Comparison of ENCODE assay signal across 15 mouse cellular contexts in genomic region chr5:3500957-3501563, GRCm38 (mm10). TPM values are rescaled to one million over a fixed set of nuclear protein-coding genes. Genes with fewer than 3 reads are reported as not detected.
A peak's percentile ranks its signal among the peaks of the same experiment; 100 is the strongest.
DNase-seq lines count a peak whose midpoint lies in the region; ATAC-seq and TF ChIP-seq lines count a peak whose summit lies in the region.
"Had no signal": no experiment of that assay in that cellular context is flagged by ENCODE, and none has a peak within 500 bp of the region (broad histone marks: within the 10 kb centered on the region; RNA-seq: fewer than 3 reads in every experiment).

No protein-coding gene starts in this region.

- DNase-seq in kidney, postnatal 14 days = no peak
- peak; percentile 29 for DNase-seq in adipocyte (ENCODE audit: low spot score)
- no peak for DNase-seq in liver, embryonic 13.5 days
- no peak for DNase-seq in retina, embryonic 14.5 days (ENCODE audit: low spot score)
- DNase-seq in layer of hippocampus, postnatal 14 days (ENCODE audit: low spot score in 2 of 2) = no peak
- no peak for DNase-seq in cerebellum, adult 9-11 months
- DNase-seq: cerebellum, postnatal 14 days; lung, postnatal 14 days; right cerebral cortex, postnatal 4 days had no signal

- 58% methylated on average over 8 of the region's 8 CpGs for WGBS in kidney, embryonic 15.5 days
- 43% methylated on average over 8 of the region's 8 CpGs for WGBS in liver, embryonic 13.5 days (ENCODE audit: insufficient replicate concordance)

- H3K4me1 ChIP-seq in kidney, embryonic 15.5 days = peaks cover 25% of the 10 kb centered on the region
- H3K4me1 ChIP-seq in liver, embryonic 13.5 days (replicated peaks) = peaks cover 54% of the 10 kb centered on the region
- H3K4me1 ChIP-seq: midbrain, embryonic 12.5 days had no signal

- ATAC-seq in kidney, embryonic 15.5 days (replicated peaks; ENCODE audit: low FRiP score) = 0 out of 2 replicates have a peak, but pooled peaks have one; percentile 29
- no peak for ATAC-seq in liver, embryonic 13.5 days (ENCODE audit: low read depth)

- H3K79me3 ChIP-seq in C2C12 (ENCODE audit: low read depth) = peaks cover 27% of the 10 kb centered on the region

- H3K9ac ChIP-seq in kidney, embryonic 15.5 days = no peak overlapping the region
- no peak overlapping the region; the same call in 1 of the 2 replicates for H3K9ac ChIP-seq in liver, embryonic 13.5 days
- H3K9ac ChIP-seq: limb, embryonic 12.5 days; midbrain, embryonic 12.5 days had no signal

- H3K27ac ChIP-seq in kidney, embryonic 15.5 days = no peak overlapping the region
- peak overlapping the region; percentile 82 for H3K27ac ChIP-seq in liver, embryonic 13.5 days
- H3K27ac ChIP-seq: forebrain, embryonic 10.5 days; hindbrain, embryonic 10.5 days; limb, embryonic 12.5 days; midbrain, embryonic 12.5 days had no signal

- peak overlapping the region; percentile 15; the same call in 1 of the 2 replicates for H3K4me2 ChIP-seq in kidney, embryonic 15.5 days
- H3K4me2 ChIP-seq in liver, embryonic 13.5 days = peak overlapping the region; percentile 35; the same call in 1 of the 2 replicates
- H3K4me2 ChIP-seq: limb, embryonic 12.5 days; midbrain, embryonic 12.5 days had no signal

- peaks cover 68% of the 10 kb centered on the region for H3K79me2 ChIP-seq in C2C12 (ENCODE audit: control insufficient read depth, insufficient read depth)

- no peaks in the 10 kb centered on the region for H3K36me3 ChIP-seq in kidney, embryonic 15.5 days
- H3K36me3 ChIP-seq in C2C12 (ENCODE audit: control insufficient read depth, insufficient read depth) = peaks cover 22% of the 10 kb centered on the region
- no peaks in the 10 kb centered on the region for H3K36me3 ChIP-seq in liver, embryonic 13.5 days
- H3K36me3 ChIP-seq: forebrain, embryonic 10.5 days; hindbrain, embryonic 10.5 days; limb, embryonic 12.5 days; midbrain, embryonic 12.5 days had no signal

- no peaks in the 10 kb centered on the region for H3K9me3 ChIP-seq in kidney, embryonic 15.5 days (replicated peaks)
- H3K9me3 ChIP-seq in liver, embryonic 13.5 days (replicated peaks) = no peaks in the 10 kb centered on the region
- H3K9me3 ChIP-seq: forebrain, embryonic 10.5 days; hindbrain, embryonic 10.5 days; limb, embryonic 12.5 days; midbrain, embryonic 12.5 days had no signal

- H3K4me3 ChIP-seq in kidney, embryonic 15.5 days (replicated peaks) = no peak overlapping the region
- H3K4me3 ChIP-seq in C2C12 (ENCODE audit: insufficient read depth, poor library complexity, severe bottlenecking) = no peak overlapping the region
- H3K4me3 ChIP-seq in liver, embryonic 13.5 days (replicated peaks) = no peak overlapping the region
- H3K4me3 ChIP-seq: forebrain, embryonic 10.5 days; hindbrain, embryonic 10.5 days; limb, embryonic 12.5 days; midbrain, embryonic 12.5 days had no signal

- no peak for TF ChIP-seq CTCF in C2C12 (IDR thresholded peaks at IDR 0.05; ENCODE audit: control insufficient read depth, insufficient read depth, insufficient read length)

- no peaks in the 10 kb centered on the region for H3K27me3 ChIP-seq in kidney, embryonic 15.5 days
- H3K27me3 ChIP-seq in C2C12 (ENCODE audit: control insufficient read depth, insufficient read depth, insufficient read length) = no peaks in the 10 kb centered on the region
- no peaks in the 10 kb centered on the region for H3K27me3 ChIP-seq in liver, embryonic 13.5 days
- H3K27me3 ChIP-seq: limb, embryonic 12.5 days; midbrain, embryonic 12.5 days had no signal

- peak overlapping the region; percentile 18 for H3ac ChIP-seq in C2C12 (ENCODE audit: control insufficient read depth, insufficient read length, low read depth)

TF ChIP-seq in C2C12, 6 proteins besides CTCF, POLR2A, EP300 and RAD21:
- TF ChIP-seq MAX (IDR thresholded peaks at IDR 0.05) (no peak), MYOG (IDR thresholded peaks at IDR 0.05; ENCODE audit: control insufficient read depth, extremely low read depth, insufficient read length) (no peak), MYOD1 (IDR thresholded peaks at IDR 0.05; ENCODE audit: control insufficient read depth, insufficient read length, low read depth) (no peak), CEBPB (IDR thresholded peaks at IDR 0.05; ENCODE audit: low read depth) (no peak), USF1 (IDR thresholded peaks at IDR 0.05; ENCODE audit: low read depth) (no peak), FOSL1 (IDR thresholded peaks at IDR 0.05; ENCODE audit: insufficient read depth, low read length, poor library complexity, severe bottlenecking) (no peak)

RNA-seq across cellular contexts. Expression of gene Fam133b, which starts 42.6 kb away (rescaled TPM):
- polyA plus RNA-seq in kidney, embryonic 15.5 days (2015; fragmentation: Nextera tagmentation; extraction: Ambion mirVana) = 31.4 and 31.6 TPM in 2 replicates
- 13.3 TPM for polyA plus RNA-seq in C2C12 (2012; fragmentation: generic; extraction: Trizol)
- polyA plus RNA-seq in liver, embryonic 13.5 days (2015; fragmentation: Nextera tagmentation; extraction: Ambion mirVana) = 13.8 and 17.3 TPM in 2 replicates
- total RNA-seq in layer of hippocampus, postnatal 14 days (2021) = 10 to 100 TPM; 43.5 to 46.2 TPM
